Mouse (Mus musculus): ENCODE data around the gene Sept5.

The Sept5 gene

GRCm38 (mm10) chr16:18617370-18618065 is 12.2 kb downstream of the Sept5 start:
- in situ Hi-C loops (cut with MseI, MboI): loop anchor here in 1 of 2 experiments (5.0 kb wide), 1 partner anchor 180 kb away; no protein-coding TSS in a partner anchor

- in situ Hi-C loops (cut with MseI, MboI): loop anchor here in 1 of 2 experiments (5.0 kb wide), 1 partner anchor 171 kb away; no protein-coding TSS in a partner anchor
Measured at GRCm38 (mm10) chr16:18613301-18613700, 16.5 kb downstream of the Sept5 start.

- in situ Hi-C loops (cut with MseI, MboI): loop anchor here in 1 of 2 experiments (5.0 kb wide), 1 partner anchor 169 kb away; no protein-coding TSS in a partner anchor
Measured at GRCm38 (mm10) chr16:18611752-18612151, 18.0 kb downstream of the Sept5 start.

GRCm38 (mm10) chr16:18609099-18609498 is 20.7 kb downstream of the Sept5 start:
- in situ Hi-C loops (cut with MseI, MboI): no loop called here

GRCm38 (mm10) chr16:18608226-18608625 is 21.5 kb downstream of the Sept5 start:
- in situ Hi-C loops (cut with MseI, MboI): no loop called here

GRCm38 (mm10) chr16:18605705-18606104 is 24.0 kb downstream of the Sept5 start:
- in situ Hi-C loops (cut with MseI, MboI): no loop called here

- in situ Hi-C loops (cut with MseI, MboI): no loop called here
Measured at GRCm38 (mm10) chr16:18604267-18604701, 25.5 kb downstream of the Sept5 start.

GRCm38 (mm10) chr16:18601447-18601846 is 28.3 kb downstream of the Sept5 start:
- in situ Hi-C loops (cut with MseI, MboI): no loop called here

- in situ Hi-C loops (cut with MseI, MboI): no loop called here
Measured at GRCm38 (mm10) chr16:18598006-18598405, 31.7 kb downstream of the Sept5 start.

- in situ Hi-C loops (cut with MseI, MboI): no loop called here
Measured at GRCm38 (mm10) chr16:18596255-18596654, 33.5 kb downstream of the Sept5 start.

GRCm38 (mm10) chr16:18593930-18594329 is 35.8 kb downstream of the Sept5 start:
- in situ Hi-C loops (cut with MseI, MboI): no loop called here

- in situ Hi-C loops (cut with MseI, MboI): no loop called here
Measured at GRCm38 (mm10) chr16:18591047-18592018, 38.4 kb downstream of the Sept5 start.

GRCm38 (mm10) chr16:18589804-18590790 is 39.7 kb downstream of the Sept5 start, which contains the start of gene Tbx1:
TSS of gene Tbx1 (minus strand) at chr16:18590671.
- in situ Hi-C loops (cut with MseI, MboI): no loop called here

GRCm38 (mm10) chr16:18589080-18589621 is 40.6 kb downstream of the Sept5 start:
- in situ Hi-C loops (cut with MseI, MboI): no loop called here

GRCm38 (mm10) chr16:18588738-18589055 is 41.1 kb downstream of the Sept5 start:
- in situ Hi-C loops (cut with MseI, MboI): no loop called here

GRCm38 (mm10) chr16:18587847-18588737 is 41.7 kb downstream of the Sept5 start:
- in situ Hi-C loops (cut with MseI, MboI): no loop called here

GRCm38 (mm10) chr16:18586906-18587546 is 42.7 kb downstream of the Sept5 start:
- in situ Hi-C loops (cut with MseI, MboI): no loop called here

- in situ Hi-C loops (cut with MseI, MboI): no loop called here
Measured at GRCm38 (mm10) chr16:18586076-18586905, 43.5 kb downstream of the Sept5 start.

All from mouse trophoblast stem cell (cell line).